Mouse (Mus musculus): ENCODE results near the gene Fam172a. TPM values are rescaled to one million over a fixed set of nuclear protein-coding genes. Genes with fewer than 3 reads are reported as not detected.

Fam172a gene
- polyA plus RNA-seq, 1 experiment from 2014 or later, result 37.1 TPM

GRCm38 (mm10) chr13:78194850-78195600 lies 493.2 kb downstream of the Fam172a start:
- Histone ChIP-seq H3K4me2 (replicated peaks) (peak overlapping the region; percentile 54), H3K9ac (peak overlapping the region; percentile 26; the same call in 1 of the 2 replicates), H3K27me3 (peaks cover 55% of the 10 kb centered on the region), H3K4me3 (replicated peaks) (peak overlapping the region; percentile 41), H3K9me3 (replicated peaks) (no peaks in the 10 kb centered on the region), H3K27ac (replicated peaks) (no peak overlapping the region), H3K36me3 (no peaks in the 10 kb centered on the region), H3K4me1 (peaks cover 22% of the 10 kb centered on the region)
- WGBS, result 7% methylated on average over 64 of the region's 64 CpGs
- ATAC-seq (ENCODE audit: insufficient number of reproducible peaks, low FRiP score, low TSS enrichment, low read depth), result no peak

GRCm38 (mm10) chr13:78195601-78196115 lies 493.8 kb downstream of the Fam172a start:
- WGBS, result 19% methylated on average over 13 of the region's 13 CpGs
- H3K27ac ChIP-seq (replicated peaks), result 0 out of 2 replicates have a peak overlapping the region, but pooled peaks have one; percentile 22
- peaks cover 54% of the 10 kb centered on the region for H3K27me3 ChIP-seq
- 0 out of 2 replicates have a peak overlapping the region, but pooled peaks have one; percentile 26 for H3K9ac ChIP-seq
- peak overlapping the region; percentile 54 for H3K4me2 ChIP-seq (replicated peaks)
- peak overlapping the region; percentile 41 for H3K4me3 ChIP-seq (replicated peaks)
- H3K4me1 ChIP-seq, result peaks cover 22% of the 10 kb centered on the region
- no peak for ATAC-seq (ENCODE audit: insufficient number of reproducible peaks, low FRiP score, low TSS enrichment, low read depth)
- no peaks in the 10 kb centered on the region for H3K9me3 ChIP-seq (replicated peaks)
- H3K36me3 ChIP-seq, result no peaks in the 10 kb centered on the region

DNA sequence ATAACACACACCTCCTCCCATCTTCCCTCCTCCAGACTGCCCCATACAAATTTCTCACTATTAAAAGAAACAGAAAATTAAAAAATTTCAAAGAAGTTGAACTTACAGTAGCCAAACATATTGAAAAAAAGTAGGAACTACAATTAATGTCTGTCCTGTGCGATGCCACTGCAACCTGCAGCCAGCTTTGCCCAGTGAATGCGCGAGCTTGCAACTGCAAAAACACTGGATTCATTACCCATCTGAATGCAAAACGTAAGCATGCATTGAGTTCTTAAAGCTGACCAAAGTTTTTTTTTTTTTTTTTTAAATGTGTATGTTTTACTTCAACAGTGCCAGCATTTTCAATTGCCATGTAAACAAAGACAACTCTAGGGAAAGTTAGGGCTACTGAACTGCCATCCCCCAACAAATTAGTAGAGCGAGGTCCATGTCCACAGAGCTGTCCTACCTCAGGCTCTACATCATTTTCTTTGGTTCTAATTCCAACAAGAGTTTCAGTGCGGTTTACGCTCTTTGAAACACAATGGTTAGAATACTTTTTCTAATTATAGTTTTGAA lies 494.5 kb downstream of the Fam172a start:
- Histone ChIP-seq H3K9me3 (replicated peaks) (no peaks in the 10 kb centered on the region), H3K4me1 (peaks cover 22% of the 10 kb centered on the region), H3K9ac (no peak overlapping the region), H3K4me3 (replicated peaks) (peak overlapping the region; percentile 41), H3K27me3 (peaks cover 48% of the 10 kb centered on the region), H3K36me3 (no peaks in the 10 kb centered on the region), H3K4me2 (replicated peaks) (peak overlapping the region; percentile 54), H3K27ac (replicated peaks) (peak overlapping the region; percentile 51; the same call in 1 of the 2 replicates)
- WGBS, result 40% methylated on average over 7 of the region's 7 CpGs
- no peak for ATAC-seq (ENCODE audit: insufficient number of reproducible peaks, low FRiP score, low TSS enrichment, low read depth)

DNA sequence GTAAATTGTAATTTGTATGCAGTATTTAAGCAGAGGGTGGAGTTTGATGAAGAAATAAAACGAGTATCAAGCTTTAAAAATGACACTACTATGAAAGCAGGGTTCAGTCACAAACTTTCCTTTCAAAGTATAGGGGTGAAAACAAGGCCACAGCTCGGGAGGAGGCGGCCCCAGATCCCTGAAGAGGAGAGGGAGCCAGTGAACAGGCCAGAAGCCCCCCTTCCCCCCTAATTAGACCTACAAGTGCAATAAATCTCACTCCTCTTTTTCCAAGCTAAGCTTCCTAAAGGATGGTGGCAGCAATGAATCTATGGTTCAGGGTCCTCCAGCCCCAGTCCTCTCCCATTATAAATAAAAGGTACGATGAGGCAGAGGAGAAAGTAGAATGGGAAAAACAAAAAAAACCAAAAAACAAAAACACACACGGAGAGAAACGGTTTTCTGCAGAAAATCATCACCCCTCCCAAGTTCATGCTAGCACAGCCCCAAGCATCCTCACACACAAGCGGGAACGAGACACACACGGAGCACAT lies 495.5 kb downstream of the Fam172a start:
- WGBS, result 2% methylated on average over 9 of the region's 9 CpGs
- peak overlapping the region; percentile 68 for H3K4me3 ChIP-seq (replicated peaks)
- H3K36me3 ChIP-seq, result no peaks in the 10 kb centered on the region
- no peaks in the 10 kb centered on the region for H3K9me3 ChIP-seq (replicated peaks)
- H3K27me3 ChIP-seq, result peaks cover 43% of the 10 kb centered on the region
- H3K27ac ChIP-seq (replicated peaks), result peak overlapping the region; percentile 95
- ATAC-seq (ENCODE audit: insufficient number of reproducible peaks, low FRiP score, low TSS enrichment, low read depth), result no peak
- peak overlapping the region; percentile 72 for H3K9ac ChIP-seq
- peak overlapping the region; percentile 82 for H3K4me2 ChIP-seq (replicated peaks)
- H3K4me1 ChIP-seq, result peaks cover 25% of the 10 kb centered on the region

DNA sequence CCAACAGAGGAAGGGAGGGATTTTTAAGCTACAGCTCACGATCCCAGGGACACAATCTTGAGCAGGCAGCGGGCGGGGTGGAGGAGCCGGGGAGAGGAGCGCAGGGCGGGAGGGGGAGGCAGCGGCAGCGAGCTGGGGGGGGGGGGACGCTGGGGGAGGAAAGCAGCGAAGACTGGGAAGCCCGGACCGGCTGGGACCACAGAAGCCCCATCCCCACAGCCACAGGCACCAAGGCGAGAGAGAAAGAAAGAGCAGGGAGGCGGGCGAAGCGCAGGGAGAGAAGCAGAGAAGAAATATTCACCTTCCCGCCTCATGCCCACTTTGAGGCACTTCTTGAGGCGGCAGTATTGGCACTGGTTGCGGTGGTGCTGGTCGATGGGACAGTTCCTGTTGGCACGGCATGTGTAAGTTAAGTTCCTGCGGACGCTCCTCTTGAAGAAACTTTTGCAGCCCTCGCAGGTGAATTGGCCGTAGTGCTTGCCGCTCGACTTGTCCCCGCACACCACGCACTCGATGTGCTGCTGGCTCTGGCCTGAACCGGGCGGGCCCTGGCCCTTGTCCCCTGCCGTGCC lies 496.1 kb downstream of the Fam172a start:
- peak overlapping the region; percentile 72 for H3K9ac ChIP-seq
- peak overlapping the region; percentile 95 for H3K27ac ChIP-seq (replicated peaks)
- H3K36me3 ChIP-seq, result no peaks in the 10 kb centered on the region
- WGBS, result under 1% methylated on average over 32 of the region's 33 CpGs
- no peak for ATAC-seq (ENCODE audit: insufficient number of reproducible peaks, low FRiP score, low TSS enrichment, low read depth)
- peaks cover 26% of the 10 kb centered on the region for H3K4me1 ChIP-seq
- H3K4me3 ChIP-seq (replicated peaks), result peak overlapping the region; percentile 68
- H3K27me3 ChIP-seq, result peaks cover 43% of the 10 kb centered on the region
- peak overlapping the region; percentile 82 for H3K4me2 ChIP-seq (replicated peaks)
- H3K9me3 ChIP-seq (replicated peaks), result no peaks in the 10 kb centered on the region

GRCm38 (mm10) chr13:78198391-78198870 lies 496.6 kb downstream of the Fam172a start:
- Histone ChIP-seq H3K9me3 (replicated peaks) (no peaks in the 10 kb centered on the region), H3K9ac (peak overlapping the region; percentile 72), H3K27ac (replicated peaks) (peak overlapping the region; percentile 95), H3K36me3 (no peaks in the 10 kb centered on the region), H3K4me2 (replicated peaks) (peak overlapping the region; percentile 82), H3K27me3 (peaks cover 43% of the 10 kb centered on the region), H3K4me3 (replicated peaks) (peak overlapping the region; percentile 68), H3K4me1 (peaks cover 31% of the 10 kb centered on the region)
- no peak for ATAC-seq (ENCODE audit: insufficient number of reproducible peaks, low FRiP score, low TSS enrichment, low read depth)
- WGBS, result 0% methylated on average over 4 of the region's 63 CpGs

- ATAC-seq (ENCODE audit: insufficient number of reproducible peaks, low FRiP score, low TSS enrichment, low read depth), result 0 out of 2 replicates have a peak, but pooled peaks have one; percentile 8
- Histone ChIP-seq H3K27me3 (peaks cover 43% of the 10 kb centered on the region), H3K4me1 (peaks cover 38% of the 10 kb centered on the region), H3K4me2 (replicated peaks) (peak overlapping the region; percentile 82), H3K4me3 (replicated peaks) (peak overlapping the region; percentile 68), H3K9me3 (replicated peaks) (no peaks in the 10 kb centered on the region), H3K36me3 (no peaks in the 10 kb centered on the region), H3K9ac (peak overlapping the region; percentile 72), H3K27ac (replicated peaks) (peak overlapping the region; percentile 95)
- WGBS, result under 1% methylated on average over 70 of the region's 92 CpGs
Measured at GRCm38 (mm10) chr13:78198871-78199641, 497.2 kb downstream of the Fam172a start.

GRCm38 (mm10) chr13:78199642-78200160 lies 497.9 kb downstream of the Fam172a start, which contains the start of gene Nr2f1:
Gene Nr2f1, minus strand, starts transcription at chr13:78199757.
- peak within 1 kb of the TSS; percentile 95 for H3K27ac ChIP-seq (replicated peaks)
- H3K9me3 ChIP-seq (replicated peaks), result no peaks in the 10 kb centered on the region
- H3K4me3 ChIP-seq (replicated peaks), result peak within 1 kb of the TSS; percentile 68
- peaks cover 36% of the 10 kb centered on the region for H3K4me1 ChIP-seq
- no peak for ATAC-seq (ENCODE audit: insufficient number of reproducible peaks, low FRiP score, low TSS enrichment, low read depth)
- H3K4me2 ChIP-seq (replicated peaks), result peak within 1 kb of the TSS; percentile 82
- no peaks in the 10 kb centered on the region for H3K36me3 ChIP-seq
- peak within 1 kb of the TSS; percentile 72 for H3K9ac ChIP-seq
- WGBS, result 2% methylated on average over 14 of the region's 14 CpGs
- peaks cover 42% of the 10 kb centered on the region for H3K27me3 ChIP-seq

DNA sequence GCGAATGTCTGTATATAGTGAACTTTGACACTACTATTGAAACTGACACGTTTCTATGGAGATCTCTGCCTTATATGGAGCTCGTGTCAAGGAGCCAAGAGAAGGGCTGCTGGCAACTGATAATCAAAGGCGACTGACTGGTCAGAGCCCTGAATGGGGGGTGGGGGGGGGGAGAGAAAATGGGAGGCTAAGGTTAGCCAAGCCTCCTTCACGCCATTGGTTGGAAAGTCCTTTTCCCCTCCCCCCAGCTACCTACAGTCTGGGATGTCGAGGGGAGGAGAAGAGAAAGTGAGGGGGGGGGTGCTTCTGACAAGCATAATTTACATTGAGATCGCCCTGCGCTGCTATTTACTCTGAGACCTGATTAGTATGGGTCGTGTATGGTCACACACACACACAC lies 498.6 kb downstream of the Fam172a start:
- Histone ChIP-seq H3K36me3 (no peaks in the 10 kb centered on the region), H3K27me3 (peaks cover 38% of the 10 kb centered on the region), H3K4me3 (replicated peaks) (peak overlapping the region; percentile 68), H3K27ac (replicated peaks) (peak overlapping the region; percentile 58; the same call in 1 of the 2 replicates), H3K4me1 (peaks cover 29% of the 10 kb centered on the region), H3K4me2 (replicated peaks) (peak overlapping the region; percentile 82), H3K9ac (no peak overlapping the region), H3K9me3 (replicated peaks) (no peaks in the 10 kb centered on the region)
- peak; percentile 20; the same call in 1 of the 2 replicates for ATAC-seq (ENCODE audit: insufficient number of reproducible peaks, low FRiP score, low TSS enrichment, low read depth)
- WGBS, result 1% methylated on average over 9 of the region's 9 CpGs
